ENCODE assay signal across 21 mouse cellular contexts in the genomic region with DNA sequence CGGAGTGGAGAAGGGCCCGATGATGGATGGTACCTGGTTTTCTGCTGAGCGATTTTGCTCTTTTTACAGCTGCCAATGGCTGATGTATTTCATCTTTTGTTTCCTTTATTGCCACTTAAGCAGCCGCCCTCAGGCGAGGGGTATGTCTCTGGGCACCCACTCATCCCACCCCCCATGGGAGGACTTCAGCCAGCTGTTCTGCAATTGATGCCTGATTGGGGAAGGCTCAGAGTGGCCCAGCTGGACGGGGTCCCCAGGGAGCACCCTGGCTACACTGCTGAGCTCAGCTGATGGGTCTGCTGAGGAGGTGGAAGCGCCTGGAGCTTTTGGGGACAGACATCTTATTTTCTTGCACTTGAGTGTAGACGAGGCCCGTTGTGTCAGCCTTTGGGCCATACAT. TPM values are rescaled to one million over a fixed set of nuclear protein-coding genes. Genes with fewer than 3 reads are reported as not detected.
"Had no signal": no experiment of that assay in that cellular context is flagged by ENCODE, and none has a peak within 500 bp of the region (broad histone marks: within the 10 kb centered on the region; RNA-seq: fewer than 3 reads in every experiment).

No protein-coding gene starts in this region.

- DNase-seq: liver, embryonic 13.5 days; liver, postnatal 0 days; lung, adult 2 months; lung, postnatal 14 days; lung, postnatal 36 days; midbrain, embryonic 14.5 days; right cerebral cortex, postnatal 14 days; thymus, adult 2 months; thymus, postnatal 25 days; thymus, postnatal 4 days had no signal

- H3K9me3 ChIP-seq: liver, embryonic 13.5 days; liver, embryonic 15.5 days; lung, embryonic 15.5 days; megakaryocyte, embryonic 14.5 days; midbrain, embryonic 10.5 days; midbrain, embryonic 12.5 days; stomach, embryonic 15.5 days had no signal

- H3K4me3 ChIP-seq: liver, embryonic 13.5 days; liver, embryonic 15.5 days; lung, embryonic 15.5 days; megakaryocyte, embryonic 14.5 days; midbrain, embryonic 10.5 days; midbrain, embryonic 12.5 days; myocyte; stomach, embryonic 15.5 days had no signal

- H3K9ac ChIP-seq: liver, embryonic 13.5 days; liver, embryonic 15.5 days; liver, postnatal 0 days; lung, embryonic 15.5 days; midbrain, embryonic 12.5 days; stomach, embryonic 15.5 days had no signal

- H3K27ac ChIP-seq: liver, embryonic 13.5 days; liver, embryonic 15.5 days; lung, embryonic 15.5 days; macrophage; midbrain, embryonic 10.5 days; midbrain, embryonic 12.5 days; stomach, embryonic 15.5 days; stomach, postnatal 0 days had no signal

- H3K36me3 ChIP-seq: liver, embryonic 13.5 days; liver, embryonic 15.5 days; lung, embryonic 15.5 days; midbrain, embryonic 10.5 days; midbrain, embryonic 12.5 days; stomach, embryonic 15.5 days had no signal

- ATAC-seq: liver, postnatal 0 days; lung, postnatal 0 days; midbrain, embryonic 16.5 days had no signal

- H3K4me1 ChIP-seq: liver, embryonic 13.5 days; liver, embryonic 15.5 days; lung, embryonic 15.5 days; megakaryocyte, embryonic 14.5 days; stomach, embryonic 15.5 days had no signal

- H3K27me3 ChIP-seq: liver, embryonic 13.5 days; liver, embryonic 15.5 days; lung, embryonic 15.5 days; stomach, embryonic 15.5 days had no signal

- H3K4me2 ChIP-seq: liver, embryonic 13.5 days; liver, embryonic 15.5 days; lung, embryonic 15.5 days; midbrain, embryonic 12.5 days; stomach, embryonic 15.5 days had no signal

RNA-seq across cellular contexts. Expression of a gene that starts 58.6 kb away (rescaled TPM):
- polyA plus RNA-seq: midbrain, embryonic 16.5 days had no signal
